Mouse (Mus musculus) natural killer cell, adult 2 months (primary cell): ENCODE measurements around the gene Dpyd.

ENCODE experiments used
- DNase-seq, 2 experiments: peaks; one replicate each; pipeline ENCODE4 v3.0.0; 2022; ENCODE audit warnings: low spot score in 2 of 2

The Dpyd gene

GRCm38 (mm10) chr3:119361555-119362385 is 799.8 kb downstream of the Dpyd start:
- no peak for DNase-seq

DNA sequence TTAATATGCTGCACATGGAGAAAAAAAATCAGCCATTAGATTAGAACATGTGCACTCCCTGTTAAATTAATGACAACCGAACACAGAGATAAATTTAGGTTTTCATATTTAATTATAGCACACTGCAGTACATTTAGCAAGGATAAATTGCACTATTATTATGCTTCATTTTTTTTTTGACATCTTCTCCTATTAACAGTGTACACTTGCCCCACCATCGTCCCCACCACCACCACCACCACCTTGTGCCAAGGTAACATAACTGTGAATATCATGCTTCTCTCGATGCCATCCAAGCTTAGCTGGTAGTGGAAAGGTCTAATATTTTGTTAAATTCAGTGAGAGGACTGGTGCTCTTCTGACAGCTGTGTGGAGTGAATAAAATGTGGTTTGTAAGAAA is 800.5 kb downstream of the Dpyd start:
- no peak for DNase-seq

DNA sequence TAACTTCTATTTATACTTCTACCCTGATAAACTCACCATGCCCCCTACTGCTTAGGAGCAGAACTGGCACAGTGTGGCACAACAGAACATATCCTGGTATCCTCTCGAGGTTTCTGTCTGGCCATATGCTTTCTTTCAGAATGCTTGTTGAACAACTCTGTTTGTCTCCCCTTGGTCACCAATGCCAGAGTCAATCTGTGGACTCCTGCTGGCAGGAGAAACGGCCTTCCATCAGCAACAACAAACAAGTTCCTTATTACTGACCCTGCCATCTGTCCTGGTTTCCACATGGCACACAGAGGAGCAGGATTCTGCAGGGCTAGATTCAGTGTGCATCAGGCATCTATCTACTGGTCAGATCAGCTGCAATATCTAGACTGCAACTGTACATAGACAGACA is 807.0 kb downstream of the Dpyd start:
- no peak for DNase-seq

DNA sequence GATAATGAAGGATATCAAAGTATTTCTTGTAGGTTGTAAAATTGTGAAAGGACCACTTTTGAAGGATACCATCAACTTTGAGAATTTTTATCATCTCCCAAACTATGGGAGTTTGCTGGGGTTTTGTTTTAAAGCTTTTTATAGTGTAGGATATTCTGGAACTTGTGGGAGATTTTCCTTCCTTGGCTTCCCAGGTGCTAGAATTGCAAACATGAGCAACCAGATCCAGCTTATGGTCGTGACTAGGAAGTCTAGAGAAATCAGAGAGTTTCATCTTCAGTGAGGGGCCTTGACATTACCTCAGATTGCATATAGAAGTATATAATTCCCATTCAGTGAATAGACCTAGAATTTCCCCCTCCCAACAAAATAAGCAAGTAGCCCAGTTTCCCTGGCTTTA is 819.2 kb downstream of the Dpyd start:
- DNase-seq: no peak

DNA sequence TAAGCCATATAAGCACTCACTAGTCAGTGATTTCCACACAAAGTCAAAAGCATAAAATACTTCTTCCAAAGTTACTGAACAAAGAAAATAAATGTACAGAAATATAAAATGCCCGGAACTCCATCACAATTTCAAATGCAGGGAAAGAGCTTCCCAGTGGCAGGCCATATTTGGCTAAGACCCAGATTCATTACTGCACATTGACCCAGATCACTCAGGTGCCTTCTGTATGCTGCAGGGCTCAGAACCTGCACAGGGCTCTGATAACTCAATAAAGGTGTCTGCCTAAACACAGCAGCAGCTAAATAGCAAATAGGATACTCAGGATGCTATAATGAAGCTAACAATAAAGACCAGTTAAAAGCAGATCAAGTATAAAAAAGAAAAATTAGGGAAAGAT is 820.5 kb downstream of the Dpyd start:
- DNase-seq: no peak

- DNase-seq: no peak
These were observed 825.6 kb downstream of the Dpyd start for GRCm38 (mm10) chr3:119387332-119388105.

DNA sequence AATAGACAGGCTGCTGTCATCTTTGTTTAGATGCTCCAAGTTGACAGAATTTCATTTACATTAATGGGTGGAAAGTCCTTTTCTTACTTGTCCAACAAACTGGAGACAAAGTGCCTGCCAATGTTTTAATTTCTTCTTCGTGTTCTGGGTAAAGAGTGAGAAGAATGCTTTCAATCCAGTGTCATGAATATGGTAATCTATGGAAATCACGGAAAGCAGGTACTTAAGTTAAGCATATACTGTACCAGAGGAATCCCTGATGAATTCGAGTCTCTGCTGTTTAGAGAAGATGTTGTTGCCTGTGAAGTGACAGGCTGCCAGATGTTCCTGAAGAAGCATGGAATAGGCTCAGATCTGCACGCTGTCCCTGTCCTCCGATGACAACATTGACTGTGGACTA is 835.3 kb downstream of the Dpyd start:
- no peak for DNase-seq

GRCm38 (mm10) chr3:119402836-119403728 is 841.2 kb downstream of the Dpyd start:
- no peak for DNase-seq

GRCm38 (mm10) chr3:119419087-119419709 is 857.3 kb downstream of the Dpyd start:
- no peak for DNase-seq

- no peak for DNase-seq
These were observed 857.8 kb downstream of the Dpyd start for GRCm38 (mm10) chr3:119419745-119420144.

DNA sequence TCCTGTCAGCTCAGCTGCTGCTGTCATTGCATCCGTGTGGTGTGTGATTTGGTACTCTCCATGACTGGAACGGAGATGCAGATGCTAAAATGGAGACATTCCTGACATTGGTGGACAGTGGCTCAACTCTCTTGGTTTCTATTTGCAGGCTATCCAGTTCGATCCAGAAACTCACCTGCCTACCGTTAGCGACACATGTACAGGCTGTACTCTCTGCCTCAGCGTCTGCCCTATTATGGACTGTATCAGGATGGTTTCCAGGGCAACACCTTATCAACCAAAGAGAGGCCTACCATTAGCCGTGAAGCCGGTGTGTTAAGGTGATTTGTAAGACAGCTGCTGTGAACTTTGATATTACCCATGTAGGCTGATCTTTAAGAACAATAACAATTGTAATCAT is 869.4 kb downstream of the Dpyd start:
- no peak for DNase-seq

- DNase-seq: no peak
These were observed 869.8 kb downstream of the Dpyd start for GRCm38 (mm10) chr3:119431757-119432156.

DNA sequence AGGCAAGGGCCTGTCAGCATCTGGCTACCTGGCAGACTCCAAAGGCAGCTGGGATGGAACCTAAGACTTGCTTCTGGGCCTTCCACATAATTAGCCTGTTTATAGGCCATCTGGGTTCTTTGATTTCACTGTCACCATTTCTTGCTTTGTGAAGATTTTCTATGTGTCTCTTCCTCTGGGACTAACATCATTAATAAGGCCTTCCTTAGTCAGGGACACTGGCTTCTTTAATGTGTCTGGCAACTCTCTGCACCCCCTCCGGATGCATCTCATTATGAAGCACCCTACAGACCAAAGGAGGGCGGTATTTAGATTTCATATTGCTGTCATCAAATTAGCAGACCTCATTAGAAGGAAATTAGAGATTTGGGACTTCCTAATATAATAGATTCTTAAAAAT is 885.6 kb downstream of the Dpyd start:
- DNase-seq: no peak

GRCm38 (mm10) chr3:119464073-119464472 is 902.1 kb downstream of the Dpyd start:
- DNase-seq: no peak

GRCm38 (mm10) chr3:119464479-119464878 is 902.5 kb downstream of the Dpyd start:
- no peak for DNase-seq

- DNase-seq: no peak
These were observed 905.8 kb downstream of the Dpyd start for GRCm38 (mm10) chr3:119467723-119468122.
